In genomic region chr1:122687080-122687479, GRCm38 (mm10) we compare ENCODE assay signal across 19 mouse cellular contexts.
DNase-seq lines count a peak whose midpoint lies in the region; ATAC-seq and TF ChIP-seq lines count a peak whose summit lies in the region.
"Had no signal": no experiment of that assay in that cellular context is flagged by ENCODE, and none has a peak within 500 bp of the region (broad histone marks: within the 10 kb centered on the region; RNA-seq: fewer than 3 reads in every experiment).

No protein-coding gene starts in this region.

- no peaks in the 10 kb centered on the region for H3K9me3 ChIP-seq in intestine, embryonic 15.5 days
- H3K9me3 ChIP-seq in intestine, postnatal 0 days (ENCODE audit: control insufficient read depth): no peaks in the 10 kb centered on the region
- H3K9me3 ChIP-seq in intestine, embryonic 16.5 days (ENCODE audit: control insufficient read depth, low read length): no peaks in the 10 kb centered on the region
- no peaks in the 10 kb centered on the region for H3K9me3 ChIP-seq in hindbrain, embryonic 14.5 days (ENCODE audit: control insufficient read depth, low read length)

- H3K4me2 ChIP-seq in intestine, embryonic 15.5 days (replicated peaks): no peak overlapping the region
- no peak overlapping the region for H3K4me2 ChIP-seq in intestine, postnatal 0 days (replicated peaks; ENCODE audit: low read depth)
- H3K4me2 ChIP-seq in intestine, embryonic 16.5 days (ENCODE audit: low read depth, low read length): no peak overlapping the region
- no peak overlapping the region for H3K4me2 ChIP-seq in hindbrain, embryonic 14.5 days (replicated peaks)

- H3K9ac ChIP-seq in intestine, embryonic 15.5 days: no peak overlapping the region
- H3K9ac ChIP-seq in intestine, postnatal 0 days (ENCODE audit: low read depth, low read length): no peak overlapping the region
- H3K9ac ChIP-seq in intestine, embryonic 16.5 days (ENCODE audit: low read depth, low read length): no peak overlapping the region
- no peak overlapping the region for H3K9ac ChIP-seq in hindbrain, embryonic 14.5 days

- WGBS in intestine, embryonic 15.5 days: 79% methylated on average over 1 of the region's 1 CpGs
- WGBS in intestine, postnatal 0 days: 50% methylated on average over 1 of the region's 1 CpGs
- 62% methylated on average over 1 of the region's 1 CpGs for WGBS in intestine, embryonic 16.5 days
- 95% methylated on average over 1 of the region's 1 CpGs for WGBS in hindbrain, embryonic 14.5 days

- no peaks in the 10 kb centered on the region for H3K36me3 ChIP-seq in intestine, embryonic 15.5 days
- H3K36me3 ChIP-seq in intestine, postnatal 0 days (ENCODE audit: control insufficient read depth, insufficient read depth): no peaks in the 10 kb centered on the region
- no peaks in the 10 kb centered on the region for H3K36me3 ChIP-seq in intestine, embryonic 16.5 days (ENCODE audit: control insufficient read depth, insufficient read depth, low read length)
- H3K36me3 ChIP-seq in hindbrain, embryonic 14.5 days (replicated peaks; ENCODE audit: control insufficient read depth, insufficient read depth): no peaks in the 10 kb centered on the region
- H3K36me3 ChIP-seq: G1E had no signal

- peak; percentile 56; the same call in 1 of the 2 replicates for ATAC-seq in intestine, embryonic 15.5 days
- no peak for ATAC-seq in intestine, postnatal 0 days
- ATAC-seq in intestine, embryonic 16.5 days: peak; percentile 50; the same call in 1 of the 2 replicates
- no peak for ATAC-seq in hindbrain, embryonic 14.5 days (ENCODE audit: low FRiP score)
- ATAC-seq: activated CD4-positive, CD25-positive, alpha-beta regulatory T cell, adult 4 months; CD4-positive, CD25-positive, alpha-beta regulatory T cell, adult 4 months; Patski had no signal

- H3K4me1 ChIP-seq in intestine, embryonic 15.5 days (replicated peaks): no peaks in the 10 kb centered on the region
- no peaks in the 10 kb centered on the region for H3K4me1 ChIP-seq in intestine, postnatal 0 days (replicated peaks; ENCODE audit: control insufficient read depth, insufficient read depth, low read length)
- H3K4me1 ChIP-seq in intestine, embryonic 16.5 days (ENCODE audit: control insufficient read depth, insufficient read depth, low read length): no peaks in the 10 kb centered on the region
- no peaks in the 10 kb centered on the region for H3K4me1 ChIP-seq in hindbrain, embryonic 14.5 days (replicated peaks; ENCODE audit: control insufficient read depth, insufficient read depth, low read length)

- no peak for TF ChIP-seq CTCF in intestine, postnatal 0 days (IDR thresholded peaks at IDR 0.05; ENCODE audit: low read depth)

- no peak overlapping the region for H3K27ac ChIP-seq in intestine, embryonic 15.5 days
- no peak overlapping the region for H3K27ac ChIP-seq in intestine, postnatal 0 days (ENCODE audit: low read depth, low read length)
- no peak overlapping the region for H3K27ac ChIP-seq in intestine, embryonic 16.5 days (ENCODE audit: low read length)
- H3K27ac ChIP-seq in hindbrain, embryonic 14.5 days: no peak overlapping the region

- DNase-seq in hindbrain, embryonic 14.5 days (ENCODE audit: low spot score): no peak
- DNase-seq: adrenal gland, adult 2 months; adrenal gland, adult 8-10 months; adrenal gland, postnatal 10 days; adrenal gland, postnatal 14 days; adrenal gland, postnatal 25 days; adrenal gland, postnatal 36 days; B cell, adult 2 months; cerebellum, adult 11 months; cerebellum, adult 11-12 months; cerebellum, adult 18-20 months had no signal

- no peak overlapping the region for H3K4me3 ChIP-seq in intestine, embryonic 15.5 days (replicated peaks)
- no peak overlapping the region for H3K4me3 ChIP-seq in intestine, postnatal 0 days (ENCODE audit: low read depth, low read length)
- H3K4me3 ChIP-seq in intestine, embryonic 16.5 days (ENCODE audit: low read length): no peak overlapping the region
- H3K4me3 ChIP-seq in hindbrain, embryonic 14.5 days (replicated peaks; ENCODE audit: low read length): no peak overlapping the region

- H3K27me3 ChIP-seq in intestine, embryonic 15.5 days (replicated peaks): no peaks in the 10 kb centered on the region
- no peaks in the 10 kb centered on the region for H3K27me3 ChIP-seq in intestine, postnatal 0 days (replicated peaks; ENCODE audit: control insufficient read depth, insufficient read depth, low read length)
- H3K27me3 ChIP-seq in intestine, embryonic 16.5 days (replicated peaks; ENCODE audit: control insufficient read depth, insufficient read depth, low read length): no peaks in the 10 kb centered on the region
- no peaks in the 10 kb centered on the region for H3K27me3 ChIP-seq in hindbrain, embryonic 14.5 days (ENCODE audit: control insufficient read depth, insufficient read depth, low read length)
- H3K27me3 ChIP-seq: CH12.LX, Patski had no signal

Comparison
In these comparisons a context has a peak if more than half of its experiments do, and no peak if none do; other contexts are left out.
1. ATAC-seq: peak in intestine, embryonic 15.5 days (single experiment) and intestine, embryonic 16.5 days (single experiment); none in intestine, postnatal 0 days (single experiment) and hindbrain, embryonic 14.5 days (single experiment).